Mouse (Mus musculus) cerebral cortex, adult 2 months (tissue): ENCODE measurements around the gene Stx5a.

Experiments used
- WGBS: fragments of 180-500 bp; shearing (Covaris S2); methylation state at CpG from one replicate; pipeline ENCODE4 v1.1.7; 2018; 5-methylcytosine and 5-hydroxymethylcytosine counted together

Stx5a gene

GRCm38 (mm10) chr19:8802130-8802821, 61.1 kb downstream of the Stx5a start, which contains the start of gene Zbtb3:
Zbtb3 (plus strand) TSS chr19:8802555.
- under 1% methylated on average over 30 of the region's 30 CpGs for WGBS

- WGBS: 62% methylated on average over 9 of the region's 9 CpGs
Measured at GRCm38 (mm10) chr19:8803204-8803780, 62.1 kb downstream of the Stx5a start.

- WGBS: 90% methylated on average over 11 of the region's 11 CpGs
Measured at GRCm38 (mm10) chr19:8803879-8804660, 62.9 kb downstream of the Stx5a start.
